Mouse (Mus musculus): ENCODE measurements at regions not wholly inside any gene's neighbourhood (a gene's known extent, or its start where the extent isn't known, plus 50 kb on each side); places are given as distances from the start of the nearest gene placed in this dataset.
"Not testable (repeated sequence)": the region's sequence is repeated elsewhere in the genome, so short reads cannot be mapped to it uniquely, and the experiment has no call there.

- no peaks in the 10 kb centered on the region for H3K27me3 ChIP-seq (ENCODE audit: control insufficient read depth, insufficient read depth, low read length)
- no peak overlapping the region for H3K4me2 ChIP-seq (replicated peaks)
- WGBS = 61% methylated on average over 12 of the region's 12 CpGs
- H3K36me3 ChIP-seq (replicated peaks; ENCODE audit: control insufficient read depth, insufficient read depth) = no peaks in the 10 kb centered on the region
- H3K4me3 ChIP-seq (replicated peaks; ENCODE audit: low read length) = no peak overlapping the region
- H3K9me3 ChIP-seq (ENCODE audit: control insufficient read depth, low read length) = no peaks in the 10 kb centered on the region
- no peak for ATAC-seq (ENCODE audit: low FRiP score)
- peak; percentile 67 for DNase-seq (ENCODE audit: low spot score)
- no peak overlapping the region for H3K9ac ChIP-seq
- peak overlapping the region; percentile 69 for H3K27ac ChIP-seq
- H3K4me1 ChIP-seq (replicated peaks; ENCODE audit: control insufficient read depth, insufficient read depth, low read length) = peaks cover 20% of the 10 kb centered on the region
Observed at GRCm38 (mm10) chr4:45639397-45640034, 107.2 kb upstream of the Shb start.

- Histone ChIP-seq H3K9ac (no peak overlapping the region), H3K4me1 (replicated peaks; ENCODE audit: control insufficient read depth, insufficient read depth, low read length) (peaks cover 20% of the 10 kb centered on the region), H3K27ac (peak overlapping the region; percentile 69), H3K4me3 (replicated peaks; ENCODE audit: low read length) (no peak overlapping the region), H3K27me3 (ENCODE audit: control insufficient read depth, insufficient read depth, low read length) (no peaks in the 10 kb centered on the region), H3K9me3 (ENCODE audit: control insufficient read depth, low read length) (no peaks in the 10 kb centered on the region), H3K4me2 (replicated peaks) (no peak overlapping the region), H3K36me3 (replicated peaks; ENCODE audit: control insufficient read depth, insufficient read depth) (no peaks in the 10 kb centered on the region)
- ATAC-seq (ENCODE audit: low FRiP score) (no peak), DNase-seq (ENCODE audit: low spot score) (no peak)
- WGBS = 40% methylated on average over 8 of the region's 8 CpGs
Observed at GRCm38 (mm10) chr4:45638411-45638810, 106.1 kb upstream of the Shb start.

- Histone ChIP-seq H3K4me1 (replicated peaks; ENCODE audit: control insufficient read depth, insufficient read depth, low read length) (0 out of 2 replicates have a peak, but pooled peaks cover 9% of the 10 kb centered on the region), H3K4me2 (replicated peaks) (no peak overlapping the region), H3K4me3 (replicated peaks; ENCODE audit: low read length) (no peak overlapping the region), H3K27ac (no peak overlapping the region), H3K9ac (no peak overlapping the region), H3K27me3 (ENCODE audit: control insufficient read depth, insufficient read depth, low read length) (no peaks in the 10 kb centered on the region), H3K9me3 (ENCODE audit: control insufficient read depth, low read length) (no peaks in the 10 kb centered on the region), H3K36me3 (replicated peaks; ENCODE audit: control insufficient read depth, insufficient read depth) (no peaks in the 10 kb centered on the region)
- 44% methylated on average over 7 of the region's 7 CpGs for WGBS
- no peak for DNase-seq (ENCODE audit: low spot score)
- no peak for ATAC-seq (ENCODE audit: low FRiP score)
Observed at GRCm38 (mm10) chr4:45631276-45632045, 99.2 kb upstream of the Shb start.

GRCm38 (mm10) chr4:45625633-45626032 is 93.4 kb upstream of the Shb start:
- no peak overlapping the region for H3K4me3 ChIP-seq (replicated peaks; ENCODE audit: low read length)
- ATAC-seq (ENCODE audit: low FRiP score) = no peak
- no peaks in the 10 kb centered on the region for H3K27me3 ChIP-seq (ENCODE audit: control insufficient read depth, insufficient read depth, low read length)
- 80% methylated on average over 7 of the region's 7 CpGs for WGBS
- H3K9ac ChIP-seq = no peak overlapping the region
- no peak overlapping the region for H3K4me2 ChIP-seq (replicated peaks)
- no peaks in the 10 kb centered on the region for H3K36me3 ChIP-seq (replicated peaks; ENCODE audit: control insufficient read depth, insufficient read depth)
- no peak overlapping the region for H3K27ac ChIP-seq
- no peak for DNase-seq (ENCODE audit: low spot score)
- H3K9me3 ChIP-seq (ENCODE audit: control insufficient read depth, low read length) = no peaks in the 10 kb centered on the region
- no peaks in the 10 kb centered on the region for H3K4me1 ChIP-seq (replicated peaks; ENCODE audit: control insufficient read depth, insufficient read depth, low read length)

GRCm38 (mm10) chr4:45622017-45622416 is 89.7 kb upstream of the Shb start:
- no peak overlapping the region for H3K4me2 ChIP-seq (replicated peaks)
- no peak for ATAC-seq (ENCODE audit: low FRiP score)
- H3K4me3 ChIP-seq (replicated peaks; ENCODE audit: low read length) = no peak overlapping the region
- no peaks in the 10 kb centered on the region for H3K4me1 ChIP-seq (replicated peaks; ENCODE audit: control insufficient read depth, insufficient read depth, low read length)
- WGBS = 88% methylated on average over 5 of the region's 5 CpGs
- H3K27me3 ChIP-seq (ENCODE audit: control insufficient read depth, insufficient read depth, low read length) = no peaks in the 10 kb centered on the region
- no peak overlapping the region for H3K27ac ChIP-seq
- H3K9me3 ChIP-seq (ENCODE audit: control insufficient read depth, low read length) = no peaks in the 10 kb centered on the region
- DNase-seq (ENCODE audit: low spot score) = no peak
- H3K9ac ChIP-seq = no peak overlapping the region
- H3K36me3 ChIP-seq (replicated peaks; ENCODE audit: control insufficient read depth, insufficient read depth) = no peaks in the 10 kb centered on the region

GRCm38 (mm10) chr4:45617126-45617525 is 84.9 kb upstream of the Shb start:
- whole genome bisulfite sequencing = 35% methylated on average over 3 of the region's 3 CpGs
- no peak overlapping the region for H3K27ac ChIP-seq
- H3K27me3 ChIP-seq (ENCODE audit: control insufficient read depth, insufficient read depth, low read length) = no peaks in the 10 kb centered on the region

GRCm38 (mm10) chr4:45613498-45613897 is 81.2 kb upstream of the Shb start:
- H3K4me2 ChIP-seq (replicated peaks); H3K27ac ChIP-seq; ATAC-seq (ENCODE audit: low FRiP score); H3K4me3 ChIP-seq (replicated peaks; ENCODE audit: low read length); DNase-seq (ENCODE audit: low spot score); H3K9me3 ChIP-seq (ENCODE audit: control insufficient read depth, low read length); H3K36me3 ChIP-seq (replicated peaks; ENCODE audit: control insufficient read depth, insufficient read depth); H3K27me3 ChIP-seq (ENCODE audit: control insufficient read depth, insufficient read depth, low read length); H3K4me1 ChIP-seq (replicated peaks; ENCODE audit: control insufficient read depth, insufficient read depth, low read length); H3K9ac ChIP-seq: not testable (repeated sequence)
- 66% methylated on average over 3 of the region's 3 CpGs for WGBS

More at GRCm38 (mm10) chr4:45617126-45617525, 84.9 kb upstream of the Shb start:
- Histone ChIP-seq H3K9me3 (ENCODE audit: control insufficient read depth, low read length) (no peaks in the 10 kb centered on the region), H3K9ac (no peak overlapping the region), H3K4me3 (replicated peaks; ENCODE audit: low read length) (no peak overlapping the region), H3K4me2 (replicated peaks) (no peak overlapping the region), H3K36me3 (replicated peaks; ENCODE audit: control insufficient read depth, insufficient read depth) (no peaks in the 10 kb centered on the region), H3K4me1 (replicated peaks; ENCODE audit: control insufficient read depth, insufficient read depth, low read length) (no peaks in the 10 kb centered on the region; the same call in 1 of the 2 replicates)
- DNase-seq (ENCODE audit: low spot score) (no peak), ATAC-seq (ENCODE audit: low FRiP score) (no peak)

GRCm38 (mm10) chr4:45612132-45612531 is 79.9 kb upstream of the Shb start:
- WGBS = 53% methylated on average over 5 of the region's 5 CpGs
- H3K27ac ChIP-seq = no peak overlapping the region

GRCm38 (mm10) chr4:45610937-45611336 is 78.7 kb upstream of the Shb start:
- Histone ChIP-seq H3K4me1 (replicated peaks; ENCODE audit: control insufficient read depth, insufficient read depth, low read length) (no peaks in the 10 kb centered on the region), H3K36me3 (replicated peaks; ENCODE audit: control insufficient read depth, insufficient read depth) (no peaks in the 10 kb centered on the region), H3K4me2 (replicated peaks) (no peak overlapping the region), H3K9ac (no peak overlapping the region), H3K9me3 (ENCODE audit: control insufficient read depth, low read length) (no peaks in the 10 kb centered on the region), H3K4me3 (replicated peaks; ENCODE audit: low read length) (no peak overlapping the region), H3K27me3 (ENCODE audit: control insufficient read depth, insufficient read depth, low read length) (no peaks in the 10 kb centered on the region), H3K27ac (no peak overlapping the region)
- ATAC-seq (ENCODE audit: low FRiP score) = no peak
- no peak for DNase-seq (ENCODE audit: low spot score)
- WGBS = 87% methylated on average over 5 of the region's 5 CpGs

More at GRCm38 (mm10) chr4:45612132-45612531, 79.9 kb upstream of the Shb start:
- Histone ChIP-seq H3K9ac (no peak overlapping the region), H3K4me1 (replicated peaks; ENCODE audit: control insufficient read depth, insufficient read depth, low read length) (no peaks in the 10 kb centered on the region; the same call in 1 of the 2 replicates), H3K4me2 (replicated peaks) (no peak overlapping the region), H3K27me3 (ENCODE audit: control insufficient read depth, insufficient read depth, low read length) (no peaks in the 10 kb centered on the region), H3K9me3 (ENCODE audit: control insufficient read depth, low read length) (no peaks in the 10 kb centered on the region), H3K36me3 (replicated peaks; ENCODE audit: control insufficient read depth, insufficient read depth) (no peaks in the 10 kb centered on the region), H3K4me3 (replicated peaks; ENCODE audit: low read length) (no peak overlapping the region)
- no peak for DNase-seq (ENCODE audit: low spot score)
- no peak for ATAC-seq (ENCODE audit: low FRiP score)
